Mouse (Mus musculus) ES-E14 (cell line): ENCODE results near the gene Myom1.

Experiments
- HCFC1 ChIP-seq: IDR thresholded peaks from 2 replicates; pipeline ENCODE4 v1.6.1; 2012; ENCODE audit warnings: low read length, inconsistent platforms, borderline replicate concordance; ENCODE audit not compliant: insufficient read depth
- MAFK ChIP-seq: IDR thresholded peaks from 2 replicates; pipeline ENCODE4 v1.6.1; 2014; ENCODE audit warnings: mild to moderate bottlenecking, low read depth, low read length, inconsistent platforms; ENCODE audit not compliant: insufficient read depth

DNA sequence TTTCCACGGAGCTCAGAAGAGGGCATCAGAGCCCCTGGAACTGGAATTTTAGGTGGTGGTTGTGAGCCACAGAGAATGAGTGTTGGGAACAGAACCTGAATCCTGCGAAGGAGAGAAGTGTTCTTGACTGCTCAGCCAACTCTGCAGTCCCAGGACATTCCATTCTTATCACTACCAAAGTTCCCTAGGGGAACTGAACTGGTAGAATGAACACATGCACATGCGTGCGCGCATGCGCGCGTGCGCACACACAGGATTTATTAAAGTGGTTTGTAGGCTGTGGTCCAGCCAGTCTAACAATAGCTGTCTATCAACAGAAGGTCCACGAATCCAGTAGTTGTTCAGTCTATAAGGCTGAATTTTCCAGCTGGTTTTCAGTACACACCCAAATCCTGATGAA lies 21.6 kb downstream of the Myom1 start:
- TF ChIP-seq MAFK, result no peak
- TF ChIP-seq HCFC1, result no peak
